Mouse (Mus musculus): ENCODE data around the gene Grik4. TPM values are rescaled to one million over a fixed set of nuclear protein-coding genes. Genes with fewer than 3 reads are reported as not detected.

Grik4 gene
- total RNA-seq, 1 experiment from 2014 or later: not detected

GRCm38 (mm10) chr9:42816815-42817214, 127.5 kb downstream of the Grik4 start:
- ATAC-seq (ENCODE audit: extremely low read depth, insufficient number of reproducible peaks, low FRiP score, poor library complexity, severe bottlenecking): no peak

- ATAC-seq (ENCODE audit: extremely low read depth, insufficient number of reproducible peaks, low FRiP score, poor library complexity, severe bottlenecking): no peak
These were observed 135.1 kb downstream of the Grik4 start for GRCm38 (mm10) chr9:42809146-42809545.

GRCm38 (mm10) chr9:42808394-42808793, 135.9 kb downstream of the Grik4 start:
- ATAC-seq (ENCODE audit: extremely low read depth, insufficient number of reproducible peaks, low FRiP score, poor library complexity, severe bottlenecking): no peak

- no peak for ATAC-seq (ENCODE audit: extremely low read depth, insufficient number of reproducible peaks, low FRiP score, poor library complexity, severe bottlenecking)
These were observed 141.2 kb downstream of the Grik4 start for GRCm38 (mm10) chr9:42803061-42803491.

- ATAC-seq (ENCODE audit: extremely low read depth, insufficient number of reproducible peaks, low FRiP score, poor library complexity, severe bottlenecking): no peak
These were observed 142.4 kb downstream of the Grik4 start for GRCm38 (mm10) chr9:42801929-42802328.

GRCm38 (mm10) chr9:42800138-42800537, 144.2 kb downstream of the Grik4 start:
- ATAC-seq (ENCODE audit: extremely low read depth, insufficient number of reproducible peaks, low FRiP score, poor library complexity, severe bottlenecking): no peak

- ATAC-seq (ENCODE audit: extremely low read depth, insufficient number of reproducible peaks, low FRiP score, poor library complexity, severe bottlenecking): no peak
These were observed 144.6 kb downstream of the Grik4 start for GRCm38 (mm10) chr9:42799694-42800093.

GRCm38 (mm10) chr9:42799242-42799641, 145.1 kb downstream of the Grik4 start:
- ATAC-seq (ENCODE audit: extremely low read depth, insufficient number of reproducible peaks, low FRiP score, poor library complexity, severe bottlenecking): no peak

GRCm38 (mm10) chr9:42798280-42798679, 146.0 kb downstream of the Grik4 start:
- no peak for ATAC-seq (ENCODE audit: extremely low read depth, insufficient number of reproducible peaks, low FRiP score, poor library complexity, severe bottlenecking)

- ATAC-seq (ENCODE audit: extremely low read depth, insufficient number of reproducible peaks, low FRiP score, poor library complexity, severe bottlenecking): no peak
These were observed 147.0 kb downstream of the Grik4 start for GRCm38 (mm10) chr9:42797276-42797675.

- ATAC-seq (ENCODE audit: extremely low read depth, insufficient number of reproducible peaks, low FRiP score, poor library complexity, severe bottlenecking): no peak
These were observed 148.4 kb downstream of the Grik4 start for GRCm38 (mm10) chr9:42795881-42796280.

- no peak for ATAC-seq (ENCODE audit: extremely low read depth, insufficient number of reproducible peaks, low FRiP score, poor library complexity, severe bottlenecking)
These were observed 150.3 kb downstream of the Grik4 start for GRCm38 (mm10) chr9:42794006-42794405.

- no peak for ATAC-seq (ENCODE audit: extremely low read depth, insufficient number of reproducible peaks, low FRiP score, poor library complexity, severe bottlenecking)
These were observed 150.7 kb downstream of the Grik4 start for GRCm38 (mm10) chr9:42793581-42793980.

GRCm38 (mm10) chr9:42792381-42792780, 151.9 kb downstream of the Grik4 start:
- ATAC-seq (ENCODE audit: extremely low read depth, insufficient number of reproducible peaks, low FRiP score, poor library complexity, severe bottlenecking): no peak

- ATAC-seq (ENCODE audit: extremely low read depth, insufficient number of reproducible peaks, low FRiP score, poor library complexity, severe bottlenecking): no peak
These were observed 152.5 kb downstream of the Grik4 start for GRCm38 (mm10) chr9:42791779-42792178.

GRCm38 (mm10) chr9:42791346-42791745, 152.9 kb downstream of the Grik4 start:
- ATAC-seq (ENCODE audit: extremely low read depth, insufficient number of reproducible peaks, low FRiP score, poor library complexity, severe bottlenecking): no peak

GRCm38 (mm10) chr9:42788471-42788870, 155.8 kb downstream of the Grik4 start:
- ATAC-seq (ENCODE audit: extremely low read depth, insufficient number of reproducible peaks, low FRiP score, poor library complexity, severe bottlenecking): no peak

- ATAC-seq (ENCODE audit: extremely low read depth, insufficient number of reproducible peaks, low FRiP score, poor library complexity, severe bottlenecking): no peak
These were observed 157.4 kb downstream of the Grik4 start for GRCm38 (mm10) chr9:42786882-42787281.

GRCm38 (mm10) chr9:42786286-42786685, 158.0 kb downstream of the Grik4 start:
- ATAC-seq (ENCODE audit: extremely low read depth, insufficient number of reproducible peaks, low FRiP score, poor library complexity, severe bottlenecking): no peak

GRCm38 (mm10) chr9:42785173-42785830, 159.0 kb downstream of the Grik4 start:
- ATAC-seq (ENCODE audit: extremely low read depth, insufficient number of reproducible peaks, low FRiP score, poor library complexity, severe bottlenecking): no peak

- no peak for ATAC-seq (ENCODE audit: extremely low read depth, insufficient number of reproducible peaks, low FRiP score, poor library complexity, severe bottlenecking)
These were observed 160.9 kb downstream of the Grik4 start for GRCm38 (mm10) chr9:42783248-42783903.

Measured in neutrophil, adult 5-6 weeks (primary cell).